Mouse (Mus musculus): ENCODE measurements at regions not wholly inside any gene's neighbourhood (a gene's known extent, or its start where the extent isn't known, plus 50 kb on each side); places are given as distances from the start of the nearest gene placed in this dataset.

DNA sequence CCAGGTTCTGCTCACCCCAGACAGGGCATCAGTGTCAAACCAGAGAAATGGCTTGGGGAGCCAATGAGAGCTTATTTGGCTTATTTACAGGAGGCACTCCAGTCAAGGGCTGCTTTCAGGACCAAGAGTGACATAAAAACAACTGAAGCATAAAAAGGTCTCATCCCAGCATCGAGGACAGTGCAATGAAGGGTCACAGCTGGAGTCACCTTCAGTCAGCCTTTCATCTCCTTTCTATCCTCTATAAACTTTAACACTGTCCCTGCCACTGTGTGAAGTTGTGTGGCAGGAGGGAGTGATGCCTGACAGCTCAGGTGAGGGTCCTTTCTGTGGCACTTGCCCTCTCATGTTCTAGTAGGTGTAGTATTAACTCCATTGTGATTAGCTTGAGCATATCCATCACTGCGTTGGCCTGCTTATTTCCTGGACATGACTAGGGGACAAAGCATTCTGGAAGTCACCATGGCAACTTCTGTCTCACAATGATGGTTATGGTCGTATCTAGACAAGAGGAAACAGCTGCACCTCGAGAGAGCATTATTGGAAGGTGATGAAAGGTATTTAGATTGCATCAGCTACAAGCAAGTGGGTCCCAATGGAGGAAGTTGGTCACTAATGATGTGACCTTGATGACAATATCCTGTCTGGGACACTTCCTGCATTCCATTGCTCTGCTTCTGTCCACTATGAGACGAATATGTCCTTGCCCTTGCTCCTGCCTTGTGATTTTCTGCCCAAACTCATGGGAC is 87.8 kb upstream of the Enpp6 start:
- no peak for DNase-seq

DNA sequence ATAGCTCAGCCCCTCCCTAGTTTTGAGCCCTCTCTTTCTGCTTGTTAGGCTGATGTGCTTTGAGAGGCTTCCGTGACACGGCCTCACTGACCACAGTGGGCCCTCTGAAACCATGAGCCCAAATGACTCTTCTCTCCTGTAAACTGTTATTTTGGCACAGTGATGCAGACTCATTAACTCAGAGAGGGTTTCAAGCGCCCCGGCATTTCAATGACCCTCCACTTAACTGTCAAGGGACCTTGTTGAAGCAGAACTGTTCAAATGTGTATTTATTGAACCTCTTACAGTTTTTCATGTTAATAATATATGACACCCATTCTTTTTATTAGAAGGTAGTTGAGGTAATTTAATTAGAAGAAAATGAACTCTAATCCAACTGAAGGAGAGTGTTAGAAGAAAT is 85.9 kb upstream of the Enpp6 start:
- no peak for DNase-seq

DNA sequence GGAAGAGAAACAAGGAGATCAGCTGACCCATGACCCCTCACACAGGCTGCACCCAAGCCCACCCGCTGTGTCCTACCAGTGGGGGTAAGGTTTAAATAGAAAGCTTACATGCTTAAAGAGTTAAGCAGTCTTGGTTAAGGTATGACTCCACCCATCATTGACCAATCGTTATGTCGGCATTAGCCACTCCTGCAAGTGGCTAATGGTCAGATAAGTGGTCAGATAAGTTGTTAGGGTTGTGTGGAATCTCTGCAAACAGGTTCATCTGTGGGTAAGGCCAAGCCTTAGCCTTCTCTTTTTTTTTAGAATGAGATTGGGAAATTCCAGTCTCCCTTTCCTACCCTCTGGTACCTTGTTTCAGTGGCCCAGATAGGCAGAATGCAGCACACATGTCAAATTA is 82.0 kb upstream of the Enpp6 start:
- DNase-seq: no peak

DNA sequence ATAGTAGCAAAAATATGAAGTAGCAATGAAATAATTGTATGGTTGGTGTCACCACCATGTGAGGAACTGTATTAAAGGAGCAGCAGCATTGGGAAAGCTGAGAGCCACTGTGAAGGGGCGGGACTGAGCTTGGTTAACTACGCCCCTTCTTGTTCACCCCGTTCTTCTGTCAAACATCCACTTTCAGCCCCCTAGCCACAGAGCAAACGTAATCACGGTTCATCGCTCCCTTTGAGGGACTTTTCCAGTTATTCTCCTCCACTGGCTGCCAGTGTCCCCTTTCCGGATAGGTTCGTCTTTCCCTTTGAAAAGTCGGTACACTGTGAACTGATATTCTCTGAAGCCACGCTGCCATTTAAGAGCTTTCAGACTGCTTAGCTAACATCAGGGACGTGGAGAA is 79.3 kb upstream of the Enpp6 start:
- no peak for DNase-seq

DNA sequence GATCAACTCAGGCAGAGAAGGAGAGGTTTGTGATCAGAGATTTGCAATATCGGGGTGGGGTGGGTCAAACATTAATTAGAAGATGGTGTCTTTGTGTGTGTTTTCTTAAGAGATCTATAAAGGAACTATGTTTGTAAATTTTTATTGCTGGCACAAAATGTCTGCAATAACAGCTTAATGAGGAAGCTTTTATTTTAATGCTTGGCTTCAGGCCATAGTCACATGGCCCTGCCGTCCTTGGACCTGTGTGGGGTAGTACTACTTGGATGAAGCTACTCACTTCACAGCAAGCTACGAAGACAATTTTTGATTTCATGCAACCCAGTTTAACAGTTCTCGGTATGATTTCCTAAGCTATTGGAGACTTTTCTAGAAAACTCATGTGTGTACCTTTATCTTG is 78.5 kb upstream of the Enpp6 start:
- DNase-seq: no peak

DNA sequence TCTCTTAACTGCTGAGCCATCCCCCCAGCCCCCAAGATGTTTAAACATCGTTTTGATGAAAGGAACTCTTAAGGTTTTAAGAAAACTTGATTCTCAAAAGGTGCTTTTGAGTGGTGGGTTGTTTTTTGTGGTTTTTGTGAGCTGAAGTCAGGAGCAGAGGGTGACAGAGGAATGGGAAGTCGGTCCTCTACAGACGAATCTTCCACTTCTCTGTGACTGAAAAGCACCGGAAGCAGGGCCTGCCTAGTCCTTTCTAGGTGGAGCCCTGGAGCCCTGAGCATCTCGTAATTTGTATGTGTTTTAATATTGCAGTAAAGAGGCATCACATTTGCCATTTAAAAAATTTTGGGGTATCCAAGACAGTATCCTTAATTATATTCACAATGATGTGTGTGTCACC is 72.7 kb upstream of the Enpp6 start:
- DNase-seq: no peak

DNA sequence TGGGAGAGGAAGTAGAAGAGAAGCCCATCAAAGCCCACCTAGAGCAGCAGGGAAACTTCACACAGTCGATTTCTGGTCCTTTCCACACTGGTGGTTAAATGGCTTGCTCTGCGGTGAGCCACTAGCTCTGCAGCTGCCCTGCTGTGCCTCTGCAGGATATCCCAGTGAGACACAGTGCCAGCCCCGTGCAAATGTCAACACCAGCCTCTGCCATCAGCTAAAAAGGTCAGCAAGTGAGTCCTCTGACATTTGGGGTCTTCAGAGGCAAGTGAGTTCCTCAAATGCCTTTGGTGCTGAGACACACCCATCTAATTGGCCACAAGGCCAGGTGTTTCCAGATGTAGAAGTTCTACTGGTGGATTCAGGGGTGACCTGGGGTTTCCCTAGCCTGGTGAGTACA is 66.6 kb upstream of the Enpp6 start:
- DNase-seq: no peak

DNA sequence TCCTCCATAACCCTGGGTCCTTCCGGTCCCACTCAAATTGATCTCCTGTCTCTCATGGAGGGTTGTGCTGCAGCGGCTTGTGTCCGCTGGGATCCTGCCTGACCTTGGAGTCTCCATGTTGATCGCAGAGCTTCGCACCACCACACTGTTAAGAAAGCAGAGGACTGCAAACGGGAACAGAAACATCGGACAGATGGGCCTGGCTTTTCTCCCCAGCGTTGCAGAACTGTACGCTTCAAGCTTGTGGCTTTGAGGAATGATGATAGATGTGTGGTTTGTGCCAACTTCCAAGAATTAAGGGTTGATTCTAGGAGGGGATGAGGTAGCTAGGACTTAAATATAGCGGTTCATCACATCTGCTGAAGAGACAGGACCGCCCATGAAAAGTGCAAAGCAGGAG is 65.6 kb upstream of the Enpp6 start:
- no peak for DNase-seq

DNA sequence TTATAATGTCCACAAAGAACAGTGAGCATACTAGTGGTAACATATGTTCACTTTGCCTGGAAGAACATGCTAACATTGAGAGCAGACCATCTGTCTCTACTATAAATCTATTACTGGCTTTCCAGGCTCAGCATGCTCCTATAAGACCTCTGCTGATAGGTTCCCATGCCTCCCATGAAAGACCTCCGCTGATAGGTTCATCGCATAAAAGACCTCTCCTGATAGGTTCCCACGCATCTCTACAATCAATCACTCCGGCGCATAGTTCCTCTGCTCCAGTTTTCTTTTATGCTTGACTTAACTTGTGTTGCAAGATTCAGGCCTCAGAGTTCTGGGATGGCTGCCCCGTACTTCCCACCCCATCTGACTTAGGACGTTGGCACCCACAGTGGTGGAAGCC is 65.1 kb upstream of the Enpp6 start:
- peak; percentile 27 to 35 for DNase-seq

DNA sequence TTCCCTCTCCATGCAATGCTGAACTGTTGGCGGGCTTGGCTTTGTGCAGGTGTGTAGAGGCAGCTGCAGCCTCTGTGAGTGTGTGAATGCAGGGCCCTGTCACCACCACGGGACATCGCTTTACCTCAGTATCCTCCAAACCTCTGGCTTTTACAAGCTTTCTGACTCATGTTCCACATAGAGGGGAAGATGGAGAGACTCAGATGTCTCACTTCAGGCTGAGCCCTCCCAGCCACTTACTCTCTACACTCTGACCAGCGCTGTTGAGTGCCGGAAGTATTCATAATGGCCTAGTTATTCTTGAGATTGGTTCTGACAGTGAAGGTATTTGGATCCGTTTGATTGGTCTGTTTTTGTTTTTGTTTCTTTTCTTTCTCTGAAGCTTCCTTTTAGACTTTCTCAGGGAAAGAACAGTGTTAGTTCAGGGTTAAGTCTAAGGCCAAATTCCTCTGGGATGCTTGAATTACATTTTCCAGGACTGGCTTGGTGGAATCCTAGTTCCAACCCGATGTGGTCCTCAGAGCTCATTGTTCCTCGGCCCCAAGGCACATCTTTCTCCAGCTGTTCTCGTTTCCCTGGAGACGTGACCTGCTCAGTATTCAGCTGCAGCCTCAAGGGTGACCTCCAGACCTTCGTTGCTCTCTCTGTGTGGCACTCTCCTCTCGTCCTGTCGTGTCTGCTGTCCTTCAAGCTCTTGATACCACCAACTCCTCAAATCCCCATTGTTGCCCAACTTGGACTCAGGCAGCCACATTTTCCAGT is 61.7 kb upstream of the Enpp6 start:
- no peak for DNase-seq

DNA sequence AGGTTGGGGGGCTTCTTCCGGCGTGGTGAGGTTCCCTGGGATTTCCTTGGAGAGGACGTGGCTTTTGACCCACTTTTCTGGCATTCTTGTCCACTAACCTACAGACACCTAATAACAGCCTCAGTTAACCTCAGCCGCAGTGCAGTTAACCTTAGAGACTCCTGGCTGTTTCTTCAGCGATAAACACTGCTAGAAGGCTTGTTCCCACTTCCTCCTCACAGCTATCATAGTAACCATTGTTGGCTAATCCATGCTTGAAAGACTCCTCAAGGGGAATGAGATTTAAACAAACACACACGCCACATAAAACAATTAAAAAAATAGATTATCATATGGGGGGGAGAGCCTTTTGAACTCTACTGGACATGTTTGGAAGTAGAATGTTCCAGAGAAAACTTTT is 58.0 kb upstream of the Enpp6 start:
- no peak for DNase-seq

DNA sequence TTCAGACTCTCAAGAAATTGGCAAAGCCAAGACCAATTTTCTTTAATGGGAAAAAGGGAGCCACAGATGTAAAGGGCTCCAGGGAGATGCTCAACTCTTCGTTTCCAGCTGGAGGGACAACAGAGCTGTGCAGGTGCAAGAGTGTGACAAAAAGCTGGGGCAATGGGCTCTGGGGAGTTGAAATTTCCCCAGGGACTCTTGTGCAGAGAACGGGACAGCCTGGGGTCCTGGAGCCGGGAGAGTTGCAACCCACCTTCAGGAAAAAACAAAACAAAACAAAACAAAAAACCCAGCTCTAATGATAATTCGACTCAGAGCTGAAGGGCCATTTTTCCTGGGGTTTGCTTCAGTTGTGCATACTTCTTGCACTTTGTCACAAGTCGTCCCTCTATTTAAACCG is 57.0 kb upstream of the Enpp6 start:
- DNase-seq: no peak

DNA sequence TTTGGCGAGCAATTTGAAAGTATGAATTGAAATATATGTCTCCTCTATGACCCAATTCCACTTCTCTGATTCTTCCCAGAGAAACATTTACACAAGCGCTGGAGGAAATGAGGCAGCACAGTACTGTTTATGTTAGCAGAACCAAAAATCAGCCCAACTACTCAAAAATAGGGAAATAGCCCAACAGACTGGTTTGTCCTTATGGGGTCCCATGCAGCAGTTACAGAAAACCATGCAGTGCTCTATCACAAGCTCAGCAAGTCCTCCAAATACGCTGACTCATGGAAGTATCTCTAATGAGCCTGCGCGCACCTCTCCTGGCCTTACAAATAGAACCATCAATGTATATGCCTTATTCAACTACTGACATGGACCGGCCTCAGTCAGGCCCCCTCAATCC is 55.4 kb upstream of the Enpp6 start:
- DNase-seq: no peak

DNA sequence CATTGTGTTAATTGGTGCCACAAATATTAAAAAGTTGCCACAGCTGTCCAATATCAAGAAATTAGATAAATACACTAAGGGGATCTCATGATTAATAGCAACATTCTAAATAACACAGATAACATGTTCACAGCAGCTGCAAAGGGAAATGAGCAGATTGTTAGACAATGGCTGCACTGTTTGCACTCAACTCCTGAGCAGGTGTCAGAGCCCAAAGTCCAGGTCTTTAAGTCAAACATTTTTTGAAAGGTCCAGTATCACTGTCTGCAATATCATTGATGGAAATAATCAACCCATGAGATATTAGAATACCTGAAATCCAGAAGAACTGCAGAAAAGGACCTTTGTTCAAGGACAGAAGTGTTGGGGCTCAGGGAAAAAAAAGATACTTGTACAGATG is 53.4 kb upstream of the Enpp6 start:
- no peak for DNase-seq

DNA sequence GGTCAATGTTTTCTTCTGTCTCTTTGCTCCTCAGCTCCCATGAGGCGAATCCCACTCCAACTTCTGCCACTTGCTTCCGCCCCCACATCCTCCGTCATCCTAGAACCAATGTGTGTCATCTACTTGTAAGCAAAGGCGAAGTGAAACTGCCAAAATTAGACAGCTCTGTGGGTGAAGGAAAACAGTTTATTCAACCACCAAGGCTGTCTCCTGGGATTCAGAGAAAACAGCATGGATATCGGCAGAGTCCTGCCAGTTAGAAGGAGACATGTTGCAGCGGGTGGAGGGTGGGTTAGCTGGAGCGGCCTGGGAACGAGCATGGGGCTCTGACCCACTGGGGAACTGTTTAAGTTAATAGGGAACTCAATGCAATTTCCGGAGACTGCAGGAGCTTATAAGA is 52.4 kb upstream of the Enpp6 start:
- DNase-seq: no peak

DNA sequence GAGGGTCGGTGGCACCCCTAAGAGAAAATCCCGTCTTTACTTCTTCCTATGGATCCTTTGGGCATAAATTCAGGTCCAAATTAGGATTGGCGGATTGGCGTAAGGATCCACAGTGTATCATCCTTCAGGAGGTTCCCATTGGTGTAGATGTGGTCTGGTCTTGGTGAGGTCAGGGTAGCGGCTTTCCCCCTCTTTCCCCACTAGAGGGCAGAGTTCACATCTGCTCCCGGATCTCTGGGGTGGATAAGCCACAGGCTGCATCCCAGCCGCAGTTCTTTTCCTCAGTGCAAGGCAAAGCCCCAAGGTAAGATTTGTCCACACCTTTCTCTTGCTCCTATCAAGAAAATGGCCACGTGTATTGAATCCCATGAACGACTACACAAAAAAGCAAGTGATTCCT is 51.8 kb upstream of the Enpp6 start:
- peak; percentile 67 to 69 for DNase-seq

DNA sequence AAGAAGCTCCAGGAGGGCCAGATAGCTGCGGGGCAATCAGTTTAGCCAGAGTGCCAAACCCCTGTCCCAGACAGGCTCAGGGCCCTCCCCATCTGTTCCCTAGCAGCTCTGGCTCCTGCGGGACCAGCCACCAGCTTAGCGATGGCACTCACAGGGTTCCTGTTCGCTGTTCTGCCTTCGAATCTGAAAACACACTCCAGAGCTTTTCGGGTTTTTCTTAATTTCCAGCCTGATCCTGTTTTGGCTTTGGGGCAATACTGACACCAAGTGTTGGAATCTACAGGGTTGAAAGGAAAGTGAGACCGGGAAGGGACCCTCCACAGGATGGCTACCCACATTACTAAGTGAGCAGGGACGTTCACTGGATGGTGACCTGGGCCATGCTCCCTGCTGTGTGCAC is 50.6 kb upstream of the Enpp6 start:
- DNase-seq: peak; percentile 20 to 22
